Mouse (Mus musculus): ENCODE measurements around the gene Npcd.

GRCm38 (mm10) chr15:79740739-79741138 lies 93.3 kb downstream of the Npcd start:
- TF ChIP-seq CTCF (IDR thresholded peaks at IDR 0.05; ENCODE audit: borderline replicate concordance, insufficient read depth, low read length) (no peak), POLR2A (IDR thresholded peaks at IDR 0.05; ENCODE audit: low read depth, low read length) (no peak)

Measured in embryonic fibroblast, embryonic 13.5 days (primary cell).